Mouse (Mus musculus) C2C12 (cell line): ENCODE results near the gene Pde4dip. TPM values are rescaled to one million over a fixed set of nuclear protein-coding genes. Genes with fewer than 3 reads are reported as not detected.

Experiments
- H3K27me3 ChIP-seq: one replicate; pipeline ENCODE4 v1.6.1; 2011; ENCODE audit not compliant: control insufficient read depth, insufficient read depth, insufficient read length
- H3K36me3 ChIP-seq: one replicate; pipeline ENCODE4 v1.6.1; 2011; ENCODE audit not compliant: control insufficient read depth, insufficient read depth
- H3K4me3 ChIP-seq: one replicate; pipeline ENCODE4 v1.5.1; 2011; ENCODE audit warnings: mild to moderate bottlenecking, control low read depth; ENCODE audit not compliant: poor library complexity, insufficient read depth, severe bottlenecking
- H3K79me2 ChIP-seq: one replicate; pipeline ENCODE4 v1.6.1; 2011; ENCODE audit not compliant: control insufficient read depth, insufficient read depth
- H3K79me3 ChIP-seq: one replicate; pipeline ENCODE4 v1.6.1; 2011; ENCODE audit warnings: low read depth, control low read depth
- H3ac ChIP-seq: one replicate; pipeline ENCODE3; 2011; ENCODE audit warnings: low read depth; ENCODE audit not compliant: control insufficient read depth, insufficient read length
- CEBPB ChIP-seq: IDR thresholded peaks from one replicate; pipeline ENCODE4 v1.6.1; 2011; ENCODE audit warnings: low read depth, mild to moderate bottlenecking, control low read depth, moderate library complexity
- CTCF ChIP-seq: IDR thresholded peaks from one replicate; pipeline ENCODE4 v1.5.1; 2011; ENCODE audit not compliant: control insufficient read depth, insufficient read depth, insufficient read length
- FOSL1 ChIP-seq: IDR thresholded peaks from one replicate; pipeline ENCODE4 v1.8.0; 2011; ENCODE audit warnings: mild to moderate bottlenecking, low read length; ENCODE audit not compliant: poor library complexity, insufficient read depth, severe bottlenecking
- MAX ChIP-seq: IDR thresholded peaks from one replicate; pipeline ENCODE4 v1.6.1; 2011; ENCODE audit warnings: mild to moderate bottlenecking, control low read depth
- MYOD1 ChIP-seq: IDR thresholded peaks from one replicate; pipeline ENCODE4 v1.6.1; 2011; ENCODE audit warnings: low read depth; ENCODE audit not compliant: control insufficient read depth, insufficient read length
- MYOG ChIP-seq: IDR thresholded peaks from one replicate; pipeline ENCODE4 v1.6.1; 2011; ENCODE audit not compliant: control insufficient read depth, insufficient read length; ENCODE audit errors: extremely low read depth
- USF1 ChIP-seq: IDR thresholded peaks from one replicate; pipeline ENCODE4 v1.6.1; 2011; ENCODE audit warnings: low read depth, mild to moderate bottlenecking, control low read depth, moderate library complexity
- polyA plus RNA-seq: library from polyadenylated mRNA; unstranded; fragments of >200 nt; fragmentation: generic; extraction: Trizol; gene quantifications from one replicate; pipeline ENCODE4 v1.2.1, GENCODE M21; 2012; ENCODE audit warnings: missing spikeins

The Pde4dip gene
- polyA plus RNA-seq, 1 experiment: 26.4 TPM

DNA sequence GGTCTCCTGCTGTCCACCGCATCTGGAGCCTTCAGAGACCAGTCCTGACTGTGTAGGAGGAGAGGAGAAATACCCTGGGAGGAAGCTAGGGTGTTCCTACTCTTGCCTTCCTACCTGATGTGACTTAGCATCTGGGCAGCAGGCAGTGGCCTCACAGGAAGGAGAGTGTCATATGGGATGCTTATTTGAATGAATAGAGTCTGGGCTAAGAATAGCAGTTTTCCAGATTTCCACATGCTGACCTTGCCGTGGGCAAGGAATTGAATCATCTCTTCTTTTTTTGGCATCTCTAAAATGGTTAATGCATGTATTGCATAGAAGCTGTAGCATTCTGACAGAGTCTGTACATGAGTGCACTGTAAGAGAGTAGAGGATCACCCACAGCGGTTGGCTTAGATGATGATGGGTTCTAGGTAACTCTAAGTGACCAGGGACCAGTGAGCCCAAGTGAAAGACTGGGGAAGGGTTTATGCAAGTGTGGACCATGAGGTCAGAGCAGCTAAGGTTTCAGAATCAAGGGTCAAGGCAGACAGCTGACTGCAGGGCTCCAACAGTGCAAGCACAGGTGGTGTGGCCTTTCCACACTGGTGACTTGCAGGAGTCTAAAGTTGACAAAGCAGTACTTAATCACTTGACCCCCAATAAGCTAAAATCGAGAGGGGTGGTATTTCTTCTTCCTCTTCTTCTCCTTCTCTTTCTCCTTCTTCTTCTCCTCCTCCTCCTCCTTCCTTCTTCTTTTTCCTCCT lies 202.0 kb downstream of the Pde4dip start:
- Histone ChIP-seq H3K79me3 (no peaks in the 10 kb centered on the region), H3ac (no peak overlapping the region), H3K27me3 (no peaks in the 10 kb centered on the region), H3K79me2 (no peaks in the 10 kb centered on the region), H3K4me3 (no peak overlapping the region), H3K36me3 (no peaks in the 10 kb centered on the region)
- no peak for TF ChIP-seq CTCF
- TF ChIP-seq FOSL1: no peak
- no peak for TF ChIP-seq MYOG
- TF ChIP-seq CEBPB: no peak
- TF ChIP-seq MAX: no peak
- TF ChIP-seq USF1: no peak
- no peak for TF ChIP-seq MYOD1

DNA sequence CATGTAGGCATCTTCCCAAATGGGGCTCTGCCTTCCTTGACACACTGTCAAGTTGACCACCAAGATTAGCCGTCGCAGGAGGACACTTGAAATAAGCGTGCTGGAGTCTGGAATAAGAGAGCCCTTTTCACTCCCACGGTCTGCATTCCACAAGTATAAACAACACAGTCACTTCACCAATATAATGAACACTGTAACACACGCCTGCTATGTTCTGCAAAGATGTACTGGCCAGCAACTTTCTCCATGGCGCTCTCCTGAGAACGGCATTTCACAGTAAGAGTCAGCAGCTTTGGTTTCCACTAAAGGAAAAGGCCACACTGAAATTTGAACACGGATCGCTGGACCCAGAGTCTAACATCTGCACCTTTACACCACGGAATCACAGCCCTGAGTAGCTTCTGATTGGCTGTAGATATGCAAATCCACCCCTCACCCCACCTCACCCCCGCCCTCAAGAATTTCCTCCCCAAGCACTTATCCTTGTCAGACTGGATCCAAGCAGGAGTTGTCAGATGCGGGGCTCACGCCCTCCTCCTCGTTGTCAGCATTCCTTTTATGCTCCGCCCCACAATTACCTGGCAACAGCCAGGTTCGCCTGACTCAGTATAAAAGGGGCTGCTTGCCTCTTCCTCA lies 204.8 kb downstream of the Pde4dip start:
- H3K79me2 ChIP-seq: no peaks in the 10 kb centered on the region
- H3K36me3 ChIP-seq: no peaks in the 10 kb centered on the region
- no peaks in the 10 kb centered on the region for H3K27me3 ChIP-seq
- H3K4me3 ChIP-seq: no peak overlapping the region
- H3K79me3 ChIP-seq: no peaks in the 10 kb centered on the region
- H3ac ChIP-seq: no peak overlapping the region
- TF ChIP-seq FOSL1 (no peak), CTCF (no peak), MAX (no peak), CEBPB (no peak), MYOD1 (no peak), USF1 (no peak), MYOG (no peak)

DNA sequence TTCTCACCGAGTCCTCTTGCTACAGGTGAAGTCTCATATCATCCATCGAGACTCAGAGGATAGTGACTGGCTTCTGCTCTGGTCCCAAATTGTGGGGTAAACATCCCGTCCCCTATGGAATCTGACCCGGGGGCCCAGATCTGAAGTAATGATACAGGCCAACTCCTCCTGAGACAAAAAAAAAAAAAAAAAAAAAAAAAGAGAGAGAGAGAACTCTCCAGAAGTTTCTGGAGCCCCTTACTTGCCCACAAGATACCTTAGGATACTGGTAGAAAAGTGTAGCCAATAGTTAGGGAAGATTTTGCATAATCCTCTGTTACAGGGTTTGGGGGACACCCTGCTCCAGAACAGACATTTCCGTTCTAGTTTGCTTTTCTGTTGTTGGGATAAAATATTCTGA lies 205.9 kb downstream of the Pde4dip start:
- TF ChIP-seq USF1: no peak
- no peak for TF ChIP-seq CEBPB
- no peak for TF ChIP-seq MYOG
- TF ChIP-seq FOSL1: no peak
- TF ChIP-seq CTCF: no peak
- no peak for TF ChIP-seq MAX
- no peak for TF ChIP-seq MYOD1
- Histone ChIP-seq H3K4me3 (no peak overlapping the region), H3ac (no peak overlapping the region)

DNA sequence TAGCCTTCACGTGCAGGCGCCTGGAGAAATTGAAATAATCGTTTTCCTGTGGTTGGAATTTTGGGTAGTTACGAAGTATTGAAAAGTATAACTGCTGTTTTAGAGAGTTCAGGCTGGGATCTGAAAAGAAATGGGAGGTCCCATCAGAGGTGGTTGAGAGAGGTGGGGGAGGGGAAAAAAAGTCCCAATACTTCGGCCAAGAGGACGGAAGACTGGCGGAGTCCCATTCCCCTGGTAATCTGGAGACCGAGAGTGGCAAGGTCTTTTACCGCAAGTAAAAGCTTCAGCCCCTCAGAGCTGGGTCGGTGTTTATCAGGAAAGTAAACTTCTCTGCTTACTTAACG lies 206.4 kb downstream of the Pde4dip start:
- Histone ChIP-seq H3K79me2 (no peaks in the 10 kb centered on the region), H3K27me3 (no peaks in the 10 kb centered on the region), H3K79me3 (no peaks in the 10 kb centered on the region), H3K4me3 (no peak overlapping the region), H3K36me3 (no peaks in the 10 kb centered on the region), H3ac (no peak overlapping the region)
- TF ChIP-seq CEBPB (no peak), MYOD1 (no peak), MAX (no peak), USF1 (no peak), CTCF (no peak), FOSL1 (no peak), MYOG (no peak)

More for the DNA sequence above, 205.9 kb downstream of the Pde4dip start:
- no peaks in the 10 kb centered on the region for H3K79me2 ChIP-seq
- H3K27me3 ChIP-seq: no peaks in the 10 kb centered on the region
- no peaks in the 10 kb centered on the region for H3K36me3 ChIP-seq
- no peaks in the 10 kb centered on the region for H3K79me3 ChIP-seq

DNA sequence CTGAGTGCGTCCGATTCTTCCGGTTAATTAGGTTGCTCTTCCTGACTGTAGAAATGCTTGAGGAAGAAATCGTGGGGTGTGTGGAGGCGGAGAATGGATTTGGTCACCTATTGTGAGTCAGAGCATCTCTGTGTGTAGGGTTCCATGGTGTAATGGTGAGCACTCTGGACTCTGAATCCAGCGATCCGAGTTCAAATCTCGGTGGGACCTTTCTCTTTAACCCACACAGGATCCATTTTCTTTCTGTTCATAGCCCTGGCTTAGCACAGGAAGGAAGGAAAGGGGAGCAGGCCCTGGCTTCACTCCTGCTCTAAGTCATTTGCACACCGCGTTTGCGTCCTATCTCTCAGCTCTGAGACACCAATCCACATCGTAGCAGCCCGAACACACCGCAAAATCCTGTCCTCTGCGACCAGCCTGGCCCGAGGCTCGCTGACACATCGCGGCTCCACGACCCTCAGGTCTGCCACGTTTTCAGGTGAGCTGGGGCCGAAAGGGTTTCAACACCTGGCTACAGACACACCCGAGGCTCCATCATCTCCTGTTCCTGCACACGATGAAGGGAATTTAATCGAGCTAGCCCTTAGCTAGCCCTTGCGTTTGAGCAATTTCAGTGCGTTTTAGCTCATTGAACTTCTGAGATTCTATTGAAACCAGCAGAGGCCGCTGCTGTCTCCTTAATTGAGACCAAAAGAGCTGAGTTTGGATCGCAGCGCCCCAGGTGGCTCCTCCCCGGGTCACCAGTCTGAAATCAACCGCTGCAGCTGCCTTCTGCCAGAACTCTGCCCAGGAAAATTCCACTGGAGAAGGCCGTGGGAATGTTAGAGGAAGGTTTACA lies 207.0 kb downstream of the Pde4dip start:
- Histone ChIP-seq H3K79me3 (no peaks in the 10 kb centered on the region), H3ac (peak overlapping the region; percentile 9), H3K27me3 (no peaks in the 10 kb centered on the region), H3K4me3 (no peak overlapping the region), H3K79me2 (no peaks in the 10 kb centered on the region), H3K36me3 (no peaks in the 10 kb centered on the region)
- TF ChIP-seq USF1: no peak
- TF ChIP-seq CEBPB: no peak
- no peak for TF ChIP-seq MAX
- no peak for TF ChIP-seq MYOD1
